Mouse (Mus musculus) frontal cortex, postnatal 36 days (tissue): ENCODE measurements around the gene Inava.

Source experiments
- DNase-seq, 2 experiments: peaks; one replicate each; pipeline ENCODE4 v3.0.0; 2022; ENCODE audit warnings: low spot score in 2 of 2

Gene Inava

DNA sequence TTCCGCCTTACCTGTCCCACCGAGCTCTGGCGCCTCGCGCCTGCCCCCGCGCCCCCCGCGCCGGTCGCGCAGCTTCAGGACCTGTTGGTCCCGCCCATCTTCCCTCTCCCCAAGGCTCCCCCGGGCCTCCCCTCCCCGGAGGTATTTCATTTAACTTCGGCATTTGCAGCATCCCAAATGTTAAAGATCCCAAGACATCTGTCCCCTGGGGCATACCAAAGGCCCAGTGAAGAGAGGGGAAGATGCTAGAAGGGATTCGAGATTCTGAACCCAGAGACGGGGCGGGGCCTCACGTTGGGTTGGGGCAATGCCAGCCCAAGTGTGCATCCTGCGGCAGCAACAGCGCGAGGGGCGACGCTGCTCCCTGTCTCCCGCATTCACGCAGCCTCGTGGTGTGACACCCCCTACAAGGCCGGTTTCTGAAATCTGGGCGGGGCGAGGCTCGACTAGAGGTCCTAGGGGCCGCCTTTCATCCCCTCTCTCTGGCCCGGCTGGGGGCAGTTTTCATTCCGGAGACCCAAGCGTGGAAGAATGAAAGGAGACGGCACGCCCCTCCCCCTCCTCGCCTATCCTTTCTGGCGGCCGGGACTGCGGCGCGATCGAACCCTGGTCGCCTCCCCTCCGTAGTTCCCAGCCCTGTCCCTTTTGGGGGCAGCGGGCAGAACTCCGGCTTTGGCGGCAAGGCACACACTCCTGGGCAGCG is at the start of gene Inava:
Gene Inava (minus strand): TSS at position 373 of the 703 bp plus-strand sequence.
- peak; percentile 28 to 29 for DNase-seq

GRCm38 (mm10) chr1:136277366-136277765 is 43.3 kb upstream of the Inava start:
- DNase-seq: no peak

DNA sequence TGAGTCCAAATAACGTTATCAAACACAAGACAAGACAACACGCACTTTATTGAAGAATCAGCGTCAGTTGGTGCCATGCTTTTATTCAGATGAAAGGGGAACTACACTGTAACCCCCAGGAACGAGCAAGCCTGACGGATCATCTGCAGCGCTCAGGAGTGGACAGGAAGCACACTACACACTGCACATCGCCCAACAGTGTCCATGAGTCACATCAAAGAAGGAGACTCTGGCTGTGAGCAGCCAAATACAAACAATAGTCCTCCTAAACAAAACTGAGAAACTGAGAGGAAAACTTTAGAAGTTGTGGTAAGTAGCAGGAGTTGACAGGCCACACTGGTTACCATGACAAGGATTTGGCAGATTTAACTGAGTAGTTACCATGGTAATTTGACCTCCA is 34.2 kb upstream of the Inava start:
- no peak for DNase-seq

- DNase-seq: no peak
Observed at GRCm38 (mm10) chr1:136266127-136266526, 32.1 kb upstream of the Inava start.

GRCm38 (mm10) chr1:136263355-136263754 is 29.3 kb upstream of the Inava start:
- DNase-seq: no peak

- DNase-seq: no peak
Observed at GRCm38 (mm10) chr1:136260635-136261238, 26.7 kb upstream of the Inava start, which contains the start of gene Gpr25. Gene Gpr25 (minus strand): TSS chr1:136260873.

DNA sequence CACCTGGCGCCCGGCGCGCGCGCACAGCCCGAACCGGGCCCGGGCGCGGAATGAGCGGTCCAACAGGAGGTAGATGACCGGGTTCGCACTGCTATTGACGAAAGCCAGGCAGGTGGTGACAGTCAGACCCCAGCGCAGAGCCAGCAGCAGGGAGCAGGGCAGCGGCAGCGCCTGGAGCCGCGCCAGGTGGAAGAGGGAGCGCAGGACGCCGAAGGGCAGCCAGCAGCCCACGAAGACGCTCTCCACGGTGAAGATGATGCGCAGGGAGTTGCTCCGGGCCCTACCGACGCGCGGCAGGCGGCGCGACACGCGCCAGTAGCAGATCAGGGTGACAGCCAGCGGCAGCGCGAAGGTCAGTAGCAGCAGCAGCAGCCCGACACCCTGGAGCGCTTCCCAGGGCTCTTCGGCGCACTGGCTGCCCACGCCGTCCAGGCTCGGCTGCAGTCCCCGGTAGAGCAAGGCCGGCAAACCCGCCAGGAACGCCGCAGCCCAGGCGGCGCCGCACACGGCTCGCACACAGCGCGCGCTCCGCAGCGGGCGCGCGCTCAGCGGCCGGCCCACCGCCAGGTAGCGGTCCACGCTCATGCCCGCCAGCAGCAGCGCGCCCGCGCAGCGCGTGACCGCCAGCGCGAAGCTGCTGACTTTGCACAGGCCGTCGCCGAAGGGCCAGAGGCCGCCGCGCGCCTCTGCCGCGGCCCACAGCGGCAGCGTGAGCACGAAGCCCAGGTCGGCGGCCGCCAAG is 26.0 kb upstream of the Inava start:
- DNase-seq: peak; percentile 60 to 76

DNA sequence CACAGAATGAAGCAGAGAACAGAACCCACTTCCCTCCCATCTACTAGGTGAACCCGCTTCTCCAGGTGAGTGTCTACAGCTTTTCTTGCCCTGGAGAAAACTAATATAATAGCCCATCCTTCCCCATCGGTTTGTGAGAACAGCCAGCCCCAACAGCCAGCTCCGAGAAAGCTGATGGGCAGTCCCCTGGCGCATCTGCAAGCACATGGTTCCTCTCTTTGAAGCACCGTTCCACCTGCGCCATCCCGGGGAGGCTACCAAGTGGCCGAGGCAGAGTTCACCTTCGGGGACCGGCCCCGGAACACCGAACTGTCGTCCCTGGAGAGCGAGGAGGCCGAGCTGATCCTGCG is 25.5 kb upstream of the Inava start:
- no peak for DNase-seq

GRCm38 (mm10) chr1:136258495-136258894 is 24.4 kb upstream of the Inava start:
- DNase-seq: no peak

GRCm38 (mm10) chr1:136255657-136256056 is 21.6 kb upstream of the Inava start:
- no peak for DNase-seq

DNA sequence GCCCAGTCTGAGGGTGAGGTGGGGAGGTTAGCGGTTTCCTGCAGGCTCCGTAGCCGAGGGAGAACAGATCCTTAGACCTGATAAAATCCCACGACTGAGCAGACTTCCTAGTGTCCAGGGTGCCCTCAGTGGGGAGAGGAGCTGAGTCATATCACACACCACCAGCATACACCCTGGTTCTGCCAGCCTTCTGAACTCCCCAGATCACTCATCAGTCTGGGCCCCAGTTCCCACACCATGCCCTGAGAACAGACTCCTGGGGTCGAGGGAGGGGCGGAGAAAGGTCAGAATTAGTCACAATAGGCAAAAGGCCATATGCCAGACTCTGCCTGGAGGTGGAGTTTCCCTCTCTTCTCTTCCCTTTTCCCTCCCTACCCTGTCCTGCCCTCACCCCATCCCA is 21.1 kb upstream of the Inava start:
- DNase-seq: no peak

DNA sequence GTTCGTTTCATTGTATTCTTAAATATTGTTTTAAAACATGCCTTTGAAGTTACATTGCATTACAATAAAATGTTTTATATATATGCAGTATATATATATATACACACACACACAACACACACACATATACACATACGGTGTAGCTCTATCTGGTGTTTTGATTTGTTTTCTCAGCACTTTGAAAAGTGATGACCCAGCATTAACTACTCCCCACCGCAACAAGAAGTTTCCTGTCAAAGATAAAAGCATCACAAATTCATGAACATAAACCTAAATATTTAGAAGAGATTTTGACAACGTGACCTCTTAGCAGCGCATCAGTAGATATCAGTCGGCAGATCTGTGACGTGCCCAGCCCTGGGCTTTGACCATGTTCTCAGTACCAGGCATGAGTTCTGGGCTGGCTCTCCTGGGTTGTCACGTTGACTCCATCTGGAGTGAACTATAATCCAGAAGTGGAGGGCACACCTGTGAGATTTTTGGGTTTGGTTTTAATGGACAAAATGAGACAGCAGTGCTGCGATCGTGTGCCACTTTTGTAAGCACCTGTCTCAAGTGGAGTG is 20.5 kb upstream of the Inava start:
- DNase-seq: no peak

GRCm38 (mm10) chr1:136253472-136253871 is 19.4 kb upstream of the Inava start:
- DNase-seq: no peak

DNA sequence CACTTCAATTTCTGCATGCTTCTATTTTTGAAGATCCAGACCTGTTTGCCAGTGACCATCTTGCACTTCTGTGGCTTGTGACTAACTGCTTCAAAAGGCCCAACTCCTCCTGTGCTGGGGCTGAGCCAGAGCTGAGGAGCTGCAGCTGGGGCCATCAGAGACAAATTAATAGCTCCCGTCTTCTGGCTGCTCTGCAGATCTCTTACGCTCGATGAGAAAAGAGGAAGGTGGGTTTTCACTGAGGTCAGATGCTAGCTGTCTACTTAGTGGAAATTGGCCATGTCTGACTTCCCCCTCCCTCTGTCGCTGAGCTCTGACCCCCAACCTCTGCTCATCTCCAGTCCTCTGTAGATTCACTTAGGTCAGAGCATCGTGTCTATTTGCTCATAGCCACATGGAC is 15.6 kb upstream of the Inava start:
- no peak for DNase-seq

DNA sequence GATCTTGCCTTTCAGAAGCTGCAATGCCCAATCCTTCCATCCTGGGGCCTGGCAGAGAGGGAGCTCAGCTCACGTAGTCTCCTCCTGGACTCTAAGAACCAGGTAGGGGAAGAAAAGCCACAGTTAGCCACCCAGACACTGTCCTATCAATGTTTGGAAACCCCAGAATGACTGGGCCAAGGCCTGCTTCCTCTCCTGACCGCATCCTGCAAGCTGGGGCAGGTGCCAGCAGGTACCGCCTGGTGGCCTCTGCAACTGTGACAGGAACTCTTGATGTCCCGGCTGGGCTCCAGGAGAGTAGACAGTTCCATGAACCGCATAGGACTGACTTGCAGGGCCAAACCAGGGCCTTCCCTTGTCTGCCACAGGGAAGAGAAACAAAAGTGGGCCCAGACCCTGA is 13.3 kb upstream of the Inava start:
- DNase-seq: no peak

GRCm38 (mm10) chr1:136244469-136244868 is 10.4 kb upstream of the Inava start:
- no peak for DNase-seq

DNA sequence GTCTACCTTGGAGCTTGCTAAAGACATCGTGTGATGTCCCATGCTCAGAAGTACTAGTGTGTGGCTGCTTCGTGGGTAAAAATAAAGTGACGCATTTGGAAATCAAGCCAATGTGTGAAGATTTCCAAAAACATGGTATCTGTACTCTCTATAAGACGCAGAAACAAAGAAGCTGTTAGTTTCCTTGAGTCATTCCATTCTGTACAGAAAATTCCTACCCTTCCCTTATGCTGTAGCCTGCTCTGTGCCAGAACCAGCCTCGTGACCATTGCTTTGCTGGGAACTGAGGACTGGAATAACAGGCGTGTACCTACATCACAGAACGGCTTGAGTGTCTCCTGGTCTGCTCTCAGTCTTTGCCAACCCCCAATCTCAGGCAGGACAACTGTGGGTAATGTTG is 7.7 kb upstream of the Inava start:
- no peak for DNase-seq

- no peak for DNase-seq
Observed at GRCm38 (mm10) chr1:136238495-136238894, 4.4 kb upstream of the Inava start.

DNA sequence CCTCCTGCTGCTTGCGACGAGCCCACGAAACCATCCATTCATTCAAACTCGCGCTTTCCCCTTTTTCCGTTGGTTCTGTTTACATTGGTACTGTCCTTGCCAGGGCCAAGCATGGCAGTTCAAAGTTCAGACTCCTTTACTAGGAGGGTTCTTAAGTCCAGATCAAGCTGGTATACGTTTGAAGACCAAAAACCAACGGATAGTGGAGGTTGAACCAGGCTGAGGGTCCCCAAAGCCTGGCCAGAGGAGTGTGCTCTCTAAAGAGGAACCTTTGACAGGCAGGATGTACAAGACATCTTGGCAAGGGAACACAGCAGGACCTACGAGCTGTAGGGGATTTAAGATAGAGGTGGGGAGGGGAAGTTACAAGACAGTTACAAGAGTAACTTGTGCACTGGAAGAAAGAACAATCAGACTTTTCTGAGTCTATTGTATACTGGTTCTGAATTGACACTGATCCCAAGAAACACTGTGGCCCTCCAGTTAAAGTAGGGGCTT is 580 bp upstream of the Inava start:
- no peak for DNase-seq

DNA sequence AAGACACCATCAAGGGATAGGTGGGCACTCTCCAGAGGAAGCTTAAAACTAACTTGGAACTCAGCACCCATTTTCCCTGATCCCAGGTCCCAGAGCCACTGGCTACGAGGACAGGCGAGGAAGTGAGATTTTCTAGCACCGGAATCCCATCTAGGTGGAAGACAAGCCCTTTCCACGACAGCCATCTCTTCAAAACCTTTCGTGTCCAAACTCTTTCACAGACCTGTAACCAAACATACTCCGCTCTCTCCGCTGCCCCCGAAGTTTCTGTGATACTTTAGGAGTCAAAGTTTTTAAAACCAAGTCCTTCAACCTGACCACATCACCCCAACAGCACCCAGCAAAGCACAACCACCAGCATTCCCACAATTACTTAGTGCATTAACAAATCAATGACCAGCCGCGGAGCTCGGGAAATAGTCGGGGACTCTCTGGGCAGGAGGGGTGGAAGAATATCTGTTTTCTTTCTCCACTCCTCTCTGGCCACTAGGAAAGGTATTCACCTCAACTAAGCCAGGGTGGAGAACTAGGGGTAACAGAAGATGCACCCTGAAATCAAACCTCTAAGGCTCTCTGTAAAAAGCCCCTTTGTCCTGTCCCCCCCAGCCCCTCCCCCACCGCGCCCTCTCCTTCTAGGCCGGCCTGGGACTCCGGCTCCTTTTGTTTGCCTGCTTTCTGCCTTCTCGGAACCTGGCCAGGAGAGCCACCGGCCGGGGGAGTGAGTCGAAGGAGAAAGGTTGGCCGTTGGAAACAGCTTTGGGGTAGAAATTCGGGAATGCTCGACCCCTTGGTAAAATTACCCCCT is 876 bp downstream of the Inava start:
- no peak for DNase-seq

- DNase-seq: no peak
Observed at GRCm38 (mm10) chr1:136232285-136232926, 1.7 kb downstream of the Inava start.
